Mouse (Mus musculus) lung, embryonic 15.5 days (tissue): Measurements from ENCODE around the gene Mfap2. TPM values are rescaled to one million over a fixed set of nuclear protein-coding genes. Genes with fewer than 3 reads are reported as not detected.

Experiments used
- ATAC-seq: fragments of 200-750 bp; cut with Nextera tagmentation; 2 replicates; pipeline ENCODE4 v1.8.0; 2017; ENCODE audit warnings: moderate number of reproducible peaks, borderline replicate concordance; ENCODE audit not compliant: low FRiP score, low TSS enrichment; ENCODE audit errors: extremely low read depth
- H3K27ac ChIP-seq: fragments of 300-500 bp; sonication (generic); 2 replicates; pipeline ENCODE4 v1.5.1; 2015; ENCODE audit warnings: moderate library complexity, mild to moderate bottlenecking, inconsistent platforms
- H3K27me3 ChIP-seq: fragments of 300-500 bp; sonication (generic); 2 replicates; pipeline ENCODE4 v1.6.1; 2015; ENCODE audit warnings: inconsistent platforms
- H3K36me3 ChIP-seq: fragments of 300-500 bp; sonication (generic); 2 replicates; pipeline ENCODE4 v1.6.1; 2015; ENCODE audit warnings: inconsistent platforms
- H3K4me1 ChIP-seq: fragments of 300-500 bp; sonication (generic); 2 replicates; pipeline ENCODE4 v1.6.1; 2015; ENCODE audit warnings: inconsistent platforms
- H3K4me2 ChIP-seq: fragments of 300-500 bp; sonication (generic); 2 replicates; pipeline ENCODE4 v1.6.1; 2015; ENCODE audit warnings: inconsistent platforms, mild to moderate bottlenecking, moderate library complexity
- H3K4me3 ChIP-seq: fragments of 300-500 bp; sonication (generic); 2 replicates; pipeline ENCODE4 v1.5.1; 2015; ENCODE audit warnings: mild to moderate bottlenecking, inconsistent platforms
- H3K9ac ChIP-seq: fragments of 300-500 bp; sonication (generic); 2 replicates; pipeline ENCODE4 v1.6.1; 2015; ENCODE audit warnings: inconsistent platforms
- H3K9me3 ChIP-seq: fragments of 300-500 bp; sonication (generic); 2 replicates; pipeline ENCODE4 v1.6.1; 2016; ENCODE audit warnings: inconsistent platforms
- WGBS: fragments of 180-500 bp; shearing (Covaris S2); methylation state at CpG from one replicate; pipeline ENCODE4 v1.1.7; 2015; 5-methylcytosine and 5-hydroxymethylcytosine counted together
- polyA plus RNA-seq: library from polyadenylated mRNA; unstranded; fragments of >200 nt; fragmentation: Nextera tagmentation; extraction: Ambion mirVana; gene quantifications from 2 replicates; pipeline ENCODE4 v1.2.1, GENCODE M21; 2015

Mfap2 gene
- polyA plus RNA-seq, 1 experiment from 2014 or later, result 496 TPM

GRCm38 (mm10) chr4:141014856-141015255, 4.6 kb downstream of the Mfap2 start:
- no peak overlapping the region for H3K4me2 ChIP-seq
- H3K9ac ChIP-seq, result no peak overlapping the region
- H3K4me1 ChIP-seq, result peaks cover 50% of the 10 kb centered on the region
- no peaks in the 10 kb centered on the region for H3K9me3 ChIP-seq
- H3K36me3 ChIP-seq, result peaks cover 28% of the 10 kb centered on the region
- 85% methylated on average over 11 of the region's 11 CpGs for WGBS
- H3K4me3 ChIP-seq, result no peak overlapping the region
- H3K27ac ChIP-seq, result 0 out of 2 replicates have a peak overlapping the region, but pooled peaks have one; percentile 10
- ATAC-seq, result no peak
- H3K27me3 ChIP-seq, result no peaks in the 10 kb centered on the region

- no peak for ATAC-seq
- 0 out of 2 replicates have a peak overlapping the region, but pooled peaks have one; percentile 10 for H3K27ac ChIP-seq
- H3K4me3 ChIP-seq, result no peak overlapping the region
- no peaks in the 10 kb centered on the region for H3K27me3 ChIP-seq
- H3K9ac ChIP-seq, result no peak overlapping the region
- peaks cover 28% of the 10 kb centered on the region for H3K36me3 ChIP-seq
- no peaks in the 10 kb centered on the region for H3K9me3 ChIP-seq
- WGBS, result 54% methylated on average over 7 of the region's 7 CpGs
- no peak overlapping the region for H3K4me2 ChIP-seq
- H3K4me1 ChIP-seq, result peaks cover 50% of the 10 kb centered on the region
Measured at GRCm38 (mm10) chr4:141015356-141015755, 5.1 kb downstream of the Mfap2 start.

GRCm38 (mm10) chr4:141016311-141016710, 6.1 kb downstream of the Mfap2 start:
- Histone ChIP-seq H3K4me1 (peaks cover 58% of the 10 kb centered on the region), H3K4me3 (no peak overlapping the region), H3K9me3 (no peaks in the 10 kb centered on the region), H3K27me3 (no peaks in the 10 kb centered on the region), H3K4me2 (no peak overlapping the region), H3K9ac (no peak overlapping the region), H3K27ac (no peak overlapping the region; the same call in 1 of the 2 replicates), H3K36me3 (peaks cover 28% of the 10 kb centered on the region)
- ATAC-seq, result no peak
- WGBS, result 65% methylated on average over 9 of the region's 9 CpGs

GRCm38 (mm10) chr4:141017657-141018436, 7.6 kb downstream of the Mfap2 start:
- H3K4me3 ChIP-seq, result no peak overlapping the region
- no peaks in the 10 kb centered on the region for H3K9me3 ChIP-seq
- H3K27ac ChIP-seq, result no peak overlapping the region; the same call in 1 of the 2 replicates
- ATAC-seq, result no peak
- no peak overlapping the region for H3K4me2 ChIP-seq
- H3K9ac ChIP-seq, result no peak overlapping the region
- H3K36me3 ChIP-seq, result peaks cover 26% of the 10 kb centered on the region
- WGBS, result 76% methylated on average over 29 of the region's 29 CpGs
- no peaks in the 10 kb centered on the region for H3K27me3 ChIP-seq
- H3K4me1 ChIP-seq, result peaks cover 53% of the 10 kb centered on the region

GRCm38 (mm10) chr4:141020220-141020619, 10.0 kb downstream of the Mfap2 start:
- Histone ChIP-seq H3K4me1 (peaks cover 55% of the 10 kb centered on the region), H3K36me3 (peaks cover 9% of the 10 kb centered on the region), H3K9me3 (no peaks in the 10 kb centered on the region), H3K27me3 (no peaks in the 10 kb centered on the region), H3K4me2 (0 out of 2 replicates have a peak overlapping the region, but pooled peaks have one; percentile 28), H3K4me3 (no peak overlapping the region), H3K27ac (peak overlapping the region; percentile 95), H3K9ac (no peak overlapping the region)
- no peak for ATAC-seq
- WGBS, result 55% methylated on average over 17 of the region's 17 CpGs

GRCm38 (mm10) chr4:141020811-141021613, 10.8 kb downstream of the Mfap2 start:
- Histone ChIP-seq H3K27ac (peak overlapping the region; percentile 95), H3K36me3 (peaks cover 6% of the 10 kb centered on the region; the same call in 1 of the 2 replicates), H3K27me3 (no peaks in the 10 kb centered on the region), H3K4me2 (peak overlapping the region; percentile 28), H3K4me3 (no peak overlapping the region), H3K9me3 (no peaks in the 10 kb centered on the region), H3K4me1 (peaks cover 48% of the 10 kb centered on the region), H3K9ac (no peak overlapping the region)
- WGBS, result 17% methylated on average over 14 of the region's 14 CpGs
- peak; percentile 88 for ATAC-seq

- H3K27me3 ChIP-seq, result no peaks in the 10 kb centered on the region
- H3K4me1 ChIP-seq, result peaks cover 48% of the 10 kb centered on the region
- no peak overlapping the region for H3K9ac ChIP-seq
- H3K4me2 ChIP-seq, result peak overlapping the region; percentile 28; the same call in 1 of the 2 replicates
- no peak overlapping the region for H3K4me3 ChIP-seq
- peak overlapping the region; percentile 95 for H3K27ac ChIP-seq
- peaks cover 4% of the 10 kb centered on the region; the same call in 1 of the 2 replicates for H3K36me3 ChIP-seq
- peak; percentile 3; the same call in 1 of the 2 replicates for ATAC-seq
- 51% methylated on average over 11 of the region's 11 CpGs for WGBS
- H3K9me3 ChIP-seq, result no peaks in the 10 kb centered on the region
Measured at GRCm38 (mm10) chr4:141021614-141021929, 11.4 kb downstream of the Mfap2 start.

- Histone ChIP-seq H3K9ac (no peak overlapping the region), H3K36me3 (peaks cover 9% of the 10 kb centered on the region; the same call in 1 of the 2 replicates), H3K4me2 (no peak overlapping the region), H3K4me1 (peaks cover 43% of the 10 kb centered on the region), H3K9me3 (no peaks in the 10 kb centered on the region), H3K27ac (peak overlapping the region; percentile 48; the same call in 1 of the 2 replicates), H3K4me3 (no peak overlapping the region), H3K27me3 (no peaks in the 10 kb centered on the region)
- no peak for ATAC-seq
- 43% methylated on average over 9 of the region's 9 CpGs for WGBS
Measured at GRCm38 (mm10) chr4:141024052-141024451, 13.8 kb downstream of the Mfap2 start.

GRCm38 (mm10) chr4:141024992-141025391, 14.8 kb downstream of the Mfap2 start:
- no peak overlapping the region for H3K9ac ChIP-seq
- no peaks in the 10 kb centered on the region for H3K9me3 ChIP-seq
- H3K4me2 ChIP-seq, result no peak overlapping the region
- no peak overlapping the region for H3K27ac ChIP-seq
- no peaks in the 10 kb centered on the region for H3K27me3 ChIP-seq
- ATAC-seq, result no peak
- H3K4me1 ChIP-seq, result peaks cover 34% of the 10 kb centered on the region
- H3K4me3 ChIP-seq, result no peak overlapping the region
- H3K36me3 ChIP-seq, result peaks cover 9% of the 10 kb centered on the region; the same call in 1 of the 2 replicates
- WGBS, result 78% methylated on average over 26 of the region's 27 CpGs

- Histone ChIP-seq H3K27ac (no peak overlapping the region), H3K4me3 (no peak overlapping the region), H3K27me3 (no peaks in the 10 kb centered on the region), H3K4me2 (no peak overlapping the region), H3K36me3 (peaks cover 7% of the 10 kb centered on the region; the same call in 1 of the 2 replicates), H3K4me1 (peaks cover 13% of the 10 kb centered on the region), H3K9ac (no peak overlapping the region), H3K9me3 (no peaks in the 10 kb centered on the region)
- no peak for ATAC-seq
- 83% methylated on average over 18 of the region's 18 CpGs for WGBS
Measured at GRCm38 (mm10) chr4:141030541-141031206, 20.5 kb downstream of the Mfap2 start.

GRCm38 (mm10) chr4:141031733-141032132, 21.5 kb downstream of the Mfap2 start:
- peaks cover 13% of the 10 kb centered on the region for H3K4me1 ChIP-seq
- H3K27ac ChIP-seq, result no peak overlapping the region
- H3K9ac ChIP-seq, result no peak overlapping the region
- no peak overlapping the region for H3K4me2 ChIP-seq
- no peaks in the 10 kb centered on the region for H3K9me3 ChIP-seq
- H3K36me3 ChIP-seq, result peaks cover 6% of the 10 kb centered on the region; the same call in 1 of the 2 replicates
- H3K4me3 ChIP-seq, result no peak overlapping the region
- 0 out of 2 replicates have a peak, but pooled peaks have one; percentile 24 for ATAC-seq
- H3K27me3 ChIP-seq, result no peaks in the 10 kb centered on the region
- WGBS, result 11% methylated on average over 6 of the region's 6 CpGs
